Mouse (Mus musculus): Measurements from ENCODE around the gene Epn2.

Gene Epn2

DNA sequence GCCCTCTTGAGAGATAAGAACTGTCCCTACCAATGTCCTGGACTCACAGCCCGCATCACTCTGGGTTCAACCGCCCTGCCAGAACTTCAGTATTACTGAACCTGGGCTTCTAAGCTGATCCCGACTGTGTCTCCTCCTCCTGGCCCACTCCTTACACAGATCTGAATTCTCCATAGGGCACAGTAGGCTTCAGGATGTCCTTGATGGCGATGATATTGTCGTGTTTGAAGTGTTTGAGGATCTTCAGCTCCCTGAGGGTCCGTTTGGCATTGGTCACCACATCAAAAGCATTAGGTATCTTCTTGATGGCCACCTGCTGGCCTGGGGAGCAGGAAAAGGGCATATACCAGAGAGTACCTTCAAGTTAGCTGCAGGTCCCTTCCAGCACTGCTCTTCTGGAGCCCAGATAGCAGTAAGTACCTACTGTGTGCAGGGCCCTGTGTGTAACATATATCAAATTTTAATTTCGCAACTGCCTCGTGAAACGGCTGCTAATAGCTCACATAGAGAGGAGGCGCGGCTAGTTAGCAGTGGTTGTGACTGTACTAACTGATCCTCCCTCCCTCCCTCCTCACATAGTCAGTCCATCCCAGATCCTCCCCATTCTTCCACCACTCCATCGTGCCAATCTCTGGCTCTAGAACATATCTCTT is 86.6 kb downstream of the Epn2 start:
- in situ Hi-C loops (cut with MboI; ENCODE audit: low sequenced_read_pairs), result no loop called here

DNA sequence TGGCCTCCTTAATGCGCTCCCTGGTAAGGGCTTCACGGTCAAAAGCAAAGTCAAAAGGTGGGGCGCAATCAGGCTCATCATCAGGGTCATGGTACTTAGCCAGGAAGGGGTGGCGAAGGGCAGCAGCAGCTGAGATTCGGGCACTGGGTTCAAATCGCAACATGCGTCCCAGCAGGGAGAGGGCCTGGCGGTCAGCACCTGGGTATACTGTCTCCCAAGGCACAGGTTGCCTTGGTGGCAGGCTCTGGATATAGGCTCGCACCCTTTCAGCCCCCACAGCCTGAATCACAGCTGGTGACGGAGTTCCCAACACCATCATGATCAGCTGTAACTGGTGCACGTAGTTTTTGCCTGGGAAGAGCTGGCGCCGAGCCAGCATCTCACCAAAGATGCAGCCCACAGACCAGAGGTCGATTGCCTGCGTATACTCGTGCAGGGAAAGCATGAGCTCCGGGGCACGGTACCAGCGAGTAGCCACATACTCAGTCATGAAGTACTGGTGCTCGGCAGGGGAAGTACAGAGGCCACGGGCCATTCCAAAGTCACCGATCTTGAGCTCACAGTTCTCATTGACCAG is 88.5 kb downstream of the Epn2 start:
- in situ Hi-C loops (cut with MboI; ENCODE audit: low sequenced_read_pairs), result no loop called here

DNA sequence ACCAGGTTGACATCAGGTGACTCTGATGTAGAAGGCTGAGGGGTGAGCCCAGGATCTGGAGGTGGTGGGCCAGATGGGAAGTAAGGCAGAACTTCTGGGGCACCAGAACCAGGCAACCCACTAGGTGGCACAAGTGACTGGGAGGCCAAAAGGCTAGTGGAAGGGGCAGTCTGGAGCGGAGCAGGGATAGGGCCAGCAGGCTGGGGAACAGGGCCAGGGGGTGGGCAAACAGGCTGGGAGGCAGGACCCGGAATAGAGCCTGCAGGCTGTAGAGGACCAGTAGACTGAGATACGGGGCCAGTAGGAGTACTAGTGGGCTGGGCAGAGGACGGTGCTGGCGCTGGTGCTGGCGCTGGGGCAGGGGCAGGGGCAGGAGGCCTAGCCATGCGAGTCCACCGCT is 89.6 kb downstream of the Epn2 start:
- in situ Hi-C loops (cut with MboI; ENCODE audit: low sequenced_read_pairs), result no loop called here

DNA sequence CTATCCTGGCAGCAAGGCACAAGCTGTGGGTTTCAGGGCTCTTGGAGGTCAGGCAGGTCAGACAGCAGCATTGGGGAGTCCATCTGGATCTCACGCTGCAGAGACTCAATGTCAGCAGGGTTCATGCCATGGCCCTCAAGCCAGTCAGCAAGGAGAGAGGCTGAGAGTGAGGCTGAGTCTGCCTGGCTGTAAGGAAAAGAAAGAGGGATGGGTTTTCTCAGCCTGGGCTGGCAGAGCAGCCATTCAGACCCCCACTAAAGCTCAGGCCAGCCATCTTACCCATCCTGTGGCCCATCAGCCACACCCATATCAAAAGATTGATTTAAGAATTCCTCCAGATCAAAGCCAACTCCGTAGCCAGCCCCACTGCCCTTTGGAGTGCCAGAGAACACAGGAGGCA is 90.4 kb downstream of the Epn2 start:
- in situ Hi-C loops (cut with MboI; ENCODE audit: low sequenced_read_pairs), result no loop called here

DNA sequence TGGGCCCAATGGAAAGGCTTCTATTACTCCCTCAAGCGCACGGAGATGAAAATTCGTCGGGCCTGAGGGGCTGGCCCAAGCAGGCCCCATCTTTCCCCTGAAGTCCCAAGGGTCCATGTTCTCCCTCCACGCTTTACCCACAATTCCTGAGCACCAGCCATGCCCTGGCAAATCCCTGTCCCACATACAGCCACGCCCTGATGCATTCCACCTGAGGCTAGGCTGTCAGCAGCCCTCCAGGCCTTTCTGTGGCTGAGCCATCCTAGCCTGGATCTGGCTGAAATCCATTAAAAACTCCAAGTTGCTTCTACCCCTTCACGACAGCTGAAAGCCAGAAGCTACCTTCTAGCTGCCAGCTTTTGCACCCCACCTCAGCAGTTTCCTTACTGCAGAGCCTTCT is 91.6 kb downstream of the Epn2 start:
- in situ Hi-C loops (cut with MboI; ENCODE audit: low sequenced_read_pairs), result no loop called here

DNA sequence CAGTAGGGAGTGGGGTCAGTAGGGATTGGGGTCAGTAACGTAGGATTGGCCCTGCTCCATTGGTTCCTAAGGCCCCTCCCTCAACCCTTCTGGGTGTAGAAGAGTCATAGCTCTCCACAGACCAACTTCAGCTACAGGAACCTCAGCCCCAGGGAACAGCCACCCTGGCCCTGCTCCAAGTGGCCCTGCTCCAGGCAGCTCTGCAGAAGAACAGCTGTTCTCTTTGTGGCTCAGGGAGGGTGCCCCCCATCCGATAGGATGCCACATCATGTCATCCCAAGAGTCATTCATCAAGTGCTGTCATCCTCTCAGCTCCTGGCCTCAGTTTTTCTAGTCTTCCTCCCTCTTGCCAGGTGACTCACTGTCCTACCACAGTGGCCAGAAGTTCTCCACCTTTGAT is 92.1 kb downstream of the Epn2 start:
- in situ Hi-C loops (cut with MboI; ENCODE audit: low sequenced_read_pairs), result no loop called here

DNA sequence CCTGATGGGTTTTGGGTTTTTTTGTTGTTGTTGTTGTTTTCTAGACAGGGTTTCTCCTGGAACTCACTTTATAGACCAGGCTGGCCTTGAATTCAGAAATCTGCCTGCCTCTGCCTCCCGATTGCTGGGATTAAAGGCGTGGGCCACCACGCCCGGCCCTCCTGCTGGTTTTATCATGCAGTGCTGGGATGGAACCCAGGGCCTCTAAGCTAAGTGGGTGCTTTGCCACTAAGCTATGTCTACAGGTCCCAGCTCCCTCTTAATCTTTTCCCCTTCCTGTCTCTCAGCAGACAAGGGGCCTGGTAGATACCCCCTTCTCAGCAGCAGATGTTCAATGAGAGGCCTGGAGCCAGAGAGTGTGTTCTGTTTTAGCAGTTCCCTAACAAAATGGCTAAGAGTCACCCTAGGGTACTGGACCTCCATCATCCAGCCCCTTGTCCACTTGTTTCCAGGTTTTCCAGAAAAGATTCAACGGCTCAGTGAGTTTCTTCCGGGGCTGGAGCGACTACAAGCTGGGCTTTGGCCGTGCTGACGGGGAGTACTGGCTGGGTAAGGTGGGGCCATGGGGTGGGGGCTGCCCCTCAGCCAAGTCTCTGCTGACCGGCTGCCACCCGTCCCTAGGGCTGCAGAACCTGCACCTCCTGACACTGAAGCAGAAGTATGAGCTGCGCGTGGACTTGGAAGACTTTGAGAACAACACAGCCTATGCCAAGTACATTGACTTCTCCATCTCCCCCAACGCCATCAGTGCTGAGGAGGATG is 92.8 kb downstream of the Epn2 start:
- in situ Hi-C loops (cut with MboI; ENCODE audit: low sequenced_read_pairs), result no loop called here

DNA sequence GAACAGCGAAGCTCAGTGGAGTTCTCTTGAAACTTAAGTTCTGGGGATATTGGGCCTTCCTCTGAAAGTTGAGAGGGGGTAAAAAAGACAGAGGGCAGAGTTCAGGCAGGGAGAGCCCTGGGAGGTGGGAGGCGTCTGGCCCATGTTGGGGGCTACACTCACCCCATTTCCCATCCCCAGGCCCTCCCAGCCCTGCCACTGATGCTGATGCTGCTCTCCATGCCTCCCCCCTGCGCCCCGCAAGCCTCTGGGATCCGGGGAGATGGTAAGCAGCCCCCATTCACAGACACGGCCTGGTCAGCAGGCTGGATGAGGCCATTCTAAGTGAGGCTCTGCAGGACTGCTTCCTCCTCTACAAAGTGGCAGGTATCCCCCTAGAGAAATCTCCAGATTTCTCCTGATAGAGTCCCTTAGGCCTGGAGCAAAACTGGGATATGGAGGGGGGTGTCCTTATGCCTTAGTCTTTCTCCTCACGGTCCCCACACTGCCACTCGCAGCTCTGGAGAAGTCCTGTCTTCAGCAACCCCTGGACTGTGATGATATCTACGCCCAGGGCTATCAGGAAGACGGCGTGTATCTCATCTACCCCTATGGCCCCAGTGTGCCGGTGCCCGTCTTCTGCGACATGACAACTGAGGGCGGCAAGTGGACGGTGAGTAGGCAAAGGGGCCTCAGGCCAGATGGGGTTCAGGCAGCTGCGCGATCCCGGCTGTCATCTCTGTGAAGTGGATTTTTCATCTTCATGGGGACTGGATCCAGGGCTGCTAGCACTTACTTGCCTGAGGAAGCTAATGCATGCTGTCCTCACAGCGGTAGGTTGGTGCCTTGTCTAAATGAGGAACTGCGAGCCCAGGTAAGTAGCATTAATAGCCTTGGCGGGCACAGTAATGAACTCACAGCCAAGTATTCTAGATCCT is 93.7 kb downstream of the Epn2 start:
- in situ Hi-C loops (cut with MboI; ENCODE audit: low sequenced_read_pairs), result no loop called here

DNA sequence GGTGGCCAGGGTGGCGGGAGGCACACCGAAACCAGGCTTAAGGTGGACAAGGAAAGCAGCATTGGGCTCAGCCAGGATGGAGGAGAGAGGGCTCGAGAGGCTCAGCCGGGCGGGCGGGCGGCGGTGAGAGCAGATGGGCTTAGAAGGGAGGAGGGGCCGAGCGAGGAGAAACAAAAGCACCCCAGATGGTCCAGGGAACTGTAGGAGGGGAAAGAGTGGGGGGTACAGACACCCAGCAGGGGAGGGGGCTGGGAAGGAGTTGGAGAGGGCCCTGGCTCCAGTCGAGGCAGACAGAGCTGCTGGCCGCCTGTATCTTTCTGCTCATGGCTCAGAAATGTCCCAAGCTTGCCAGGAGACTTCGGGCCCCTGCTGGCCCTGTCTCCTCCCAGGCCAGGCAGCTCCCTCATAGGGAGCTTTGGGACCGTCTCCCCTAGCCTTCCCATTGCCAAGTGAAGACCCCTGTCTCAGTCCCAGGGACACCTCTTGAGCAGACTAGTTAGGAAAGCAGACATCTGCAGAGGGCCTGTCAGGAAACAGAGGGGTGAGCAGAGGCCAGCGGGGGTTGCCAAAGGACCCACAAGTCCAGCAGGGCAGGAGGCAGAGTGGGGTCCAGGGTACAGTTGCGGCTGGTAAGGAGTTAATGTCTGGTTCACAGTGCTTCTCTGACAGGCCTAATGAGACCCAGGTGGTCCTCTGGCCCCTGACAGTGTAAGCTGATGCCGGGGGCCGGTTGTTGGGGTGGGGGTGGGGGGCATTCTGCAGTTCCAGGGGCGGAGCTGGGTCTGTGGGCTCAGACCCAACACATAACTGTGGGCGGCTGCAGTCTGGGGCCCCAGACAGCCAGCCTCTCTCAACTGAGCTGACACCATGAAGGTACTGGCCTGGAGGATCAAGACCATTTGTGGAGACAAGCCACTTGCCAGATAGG is 94.6 kb downstream of the Epn2 start, which contains the start of gene Mfap4:
Gene Mfap4, plus strand, starts transcription at position 819 of the 928 bp plus-strand sequence.
- in situ Hi-C loops (cut with MboI; ENCODE audit: low sequenced_read_pairs), result no loop called here

DNA sequence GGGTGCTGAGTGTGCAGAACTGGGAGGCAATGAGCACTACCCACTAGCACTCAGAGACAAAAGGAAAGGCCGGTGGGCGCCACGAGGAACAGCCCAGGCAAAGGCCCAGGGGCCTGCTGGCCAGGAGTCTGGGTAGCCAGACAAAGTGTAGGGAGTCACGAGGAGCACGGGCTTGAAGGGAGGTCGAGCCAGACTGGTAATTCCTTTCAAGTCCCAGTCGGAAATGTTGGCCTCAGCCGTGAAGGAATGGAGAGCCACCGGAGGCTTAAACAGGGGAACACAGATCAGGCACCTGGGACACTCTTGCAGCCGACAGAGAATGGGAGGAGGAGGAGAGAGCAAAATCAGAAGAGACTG is 95.3 kb downstream of the Epn2 start:
- in situ Hi-C loops (cut with MboI; ENCODE audit: low sequenced_read_pairs), result no loop called here

DNA sequence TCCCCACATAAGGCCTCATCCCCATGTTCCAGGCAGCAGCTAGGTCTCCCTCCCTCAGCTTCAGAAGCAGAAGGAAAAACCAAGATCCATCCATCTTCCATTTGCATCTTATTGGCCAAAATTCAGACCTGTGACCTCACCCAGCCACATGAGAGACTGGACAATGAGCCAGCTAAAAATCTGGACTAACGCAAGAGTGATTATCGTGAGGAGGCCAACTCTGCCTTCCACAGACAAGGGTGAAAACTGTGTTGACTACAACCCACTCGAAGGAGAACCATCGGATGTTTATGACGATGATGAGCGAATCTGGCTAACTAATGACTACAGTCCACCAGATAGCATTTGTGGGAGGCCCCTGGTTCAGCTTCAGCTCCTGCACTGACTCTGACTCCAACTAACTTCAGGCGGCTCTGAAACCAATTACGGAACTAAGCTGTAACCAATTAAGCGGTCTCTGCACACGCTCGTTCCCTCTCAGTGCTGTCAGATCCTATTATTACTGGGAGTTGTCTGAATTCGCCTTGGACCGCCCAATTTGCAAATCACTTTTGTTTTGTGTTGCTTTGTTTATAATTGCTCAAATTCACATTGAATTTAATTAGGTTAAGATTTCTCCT is 96.2 kb downstream of the Epn2 start:
- in situ Hi-C loops (cut with MboI; ENCODE audit: low sequenced_read_pairs), result no loop called here

DNA sequence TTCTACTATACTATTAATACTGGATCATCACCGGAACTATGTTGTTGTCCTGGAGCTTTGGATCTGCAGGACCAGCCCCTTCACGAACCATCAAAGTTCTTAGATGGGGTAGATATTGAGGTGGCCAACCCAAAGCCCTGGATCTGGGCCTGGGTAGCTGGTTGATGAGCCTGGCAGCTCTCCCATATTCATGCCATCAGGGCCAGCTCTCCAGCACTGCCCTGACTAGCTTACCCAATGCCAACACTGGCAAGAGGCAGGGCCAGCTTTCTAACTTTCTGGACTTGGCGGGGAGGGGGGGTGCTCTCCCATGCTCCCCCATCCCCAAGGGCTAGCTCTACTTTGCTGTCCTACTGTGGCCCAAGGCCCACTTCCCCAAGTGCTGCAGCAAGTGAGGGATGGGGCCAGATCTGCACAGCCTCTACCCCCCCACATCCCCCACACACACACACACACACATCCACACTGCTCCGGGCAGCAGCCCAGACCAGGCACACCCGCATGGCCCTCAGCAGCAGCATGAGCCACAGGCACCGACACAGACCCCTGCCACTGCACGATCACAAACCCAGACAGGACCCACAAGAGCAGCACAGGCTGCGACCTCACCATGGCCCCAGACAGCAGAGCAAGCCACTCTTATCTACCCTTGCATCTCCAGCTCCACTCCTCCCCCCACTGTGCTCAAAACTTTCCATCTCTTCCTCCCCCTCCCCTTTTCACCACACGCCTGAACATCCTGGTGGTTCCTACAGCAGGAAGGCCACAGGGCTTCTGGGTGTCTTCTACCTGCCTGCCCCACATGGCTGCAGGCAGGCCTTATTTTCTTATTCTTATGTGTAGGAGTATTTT is 98.0 kb downstream of the Epn2 start:
- in situ Hi-C loops (cut with MboI; ENCODE audit: low sequenced_read_pairs), result no loop called here

DNA sequence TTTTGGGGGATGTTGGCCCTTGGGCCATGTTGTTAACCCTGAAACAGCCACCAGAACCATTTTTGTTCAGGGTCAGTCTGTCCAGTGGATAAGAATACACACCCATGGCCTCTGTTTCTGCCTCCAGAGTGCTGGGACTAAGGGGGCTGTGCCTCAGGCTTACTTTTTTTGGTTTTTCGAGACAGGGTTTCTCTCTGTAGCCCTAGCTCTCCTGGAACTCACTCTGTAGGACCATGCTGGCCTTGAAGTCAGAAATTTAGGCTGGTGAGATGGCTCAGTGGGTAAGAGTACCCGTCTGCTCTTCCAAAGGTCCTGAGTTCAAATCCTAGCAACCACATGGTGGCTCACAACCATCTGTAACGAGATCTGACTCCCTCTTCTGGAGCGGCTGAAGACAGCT is 100.7 kb downstream of the Epn2 start:
- in situ Hi-C loops (cut with MboI; ENCODE audit: low sequenced_read_pairs), result no loop called here

DNA sequence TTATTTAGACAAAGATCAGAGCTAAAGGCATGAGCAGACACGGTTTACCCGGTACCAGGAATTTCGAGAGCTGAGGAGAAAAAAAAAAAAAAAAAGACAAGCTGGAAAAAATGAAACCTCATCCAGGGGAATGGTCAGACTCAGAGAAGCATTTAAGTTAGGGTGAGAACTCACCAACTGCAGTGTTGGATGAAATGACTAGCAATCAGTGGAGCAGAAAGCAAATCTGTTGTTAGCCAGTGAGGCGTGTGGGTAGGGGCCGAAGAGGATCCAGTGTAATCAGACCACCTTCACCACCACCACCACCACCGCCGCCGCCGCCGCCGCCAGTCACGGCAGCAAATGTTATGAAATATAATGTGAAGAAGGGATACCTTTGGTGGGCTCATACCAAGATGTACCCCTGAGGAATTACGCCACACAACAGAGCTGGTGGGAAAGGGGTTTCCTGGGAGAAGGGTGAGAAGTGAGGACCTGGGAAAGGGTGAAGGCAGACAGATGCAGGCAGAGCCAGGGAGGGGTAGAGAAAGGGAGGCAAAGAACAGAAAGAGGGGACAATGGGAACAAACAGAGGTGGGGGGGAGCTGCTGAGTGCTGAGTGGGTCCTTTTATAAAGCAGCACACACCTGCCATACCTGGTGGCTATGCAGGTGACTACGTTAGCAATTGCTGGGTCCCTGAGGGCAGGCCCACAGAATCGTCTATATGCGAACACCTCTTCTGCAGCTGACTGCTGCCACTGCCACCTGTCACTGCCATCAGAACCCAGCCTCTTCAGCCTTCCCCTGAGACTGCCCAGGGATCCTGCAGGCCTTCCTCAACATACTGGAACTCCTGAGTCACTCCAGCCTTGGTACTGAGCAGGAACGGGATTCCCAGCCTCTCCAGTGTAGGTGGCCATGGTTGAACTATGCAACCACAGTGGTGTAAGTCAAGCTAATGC is 101.7 kb downstream of the Epn2 start:
- in situ Hi-C loops (cut with MboI; ENCODE audit: low sequenced_read_pairs), result no loop called here

DNA sequence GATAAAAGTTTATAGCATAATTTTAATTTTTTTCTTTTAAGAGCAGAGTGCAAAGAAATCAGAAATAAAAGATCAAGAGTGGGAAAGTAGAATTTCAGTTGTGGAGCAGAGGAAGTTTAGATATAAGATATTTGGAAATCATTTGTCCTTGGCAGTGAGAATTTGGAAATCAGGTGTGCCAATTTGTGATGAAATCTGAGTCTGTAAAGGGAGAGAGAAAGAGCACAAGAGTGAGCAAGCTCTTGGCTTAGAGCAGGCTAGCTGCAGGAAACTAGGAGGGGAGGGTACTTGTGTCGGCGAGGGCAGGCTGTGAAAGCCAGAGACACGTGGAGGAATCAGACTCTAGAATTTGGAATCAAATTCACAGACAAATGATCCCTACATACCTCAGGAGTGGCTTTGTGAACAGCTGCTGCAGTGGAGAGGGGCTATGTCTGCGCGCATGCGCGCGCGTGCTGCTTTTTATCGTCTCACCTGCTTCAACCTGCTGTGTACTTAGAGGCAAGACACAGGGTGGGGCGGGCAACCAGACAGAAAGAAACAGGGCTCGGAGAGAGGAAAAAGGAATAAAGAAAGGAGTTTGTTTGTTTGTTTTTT is 102.6 kb downstream of the Epn2 start:
- in situ Hi-C loops (cut with MboI; ENCODE audit: low sequenced_read_pairs), result no loop called here

DNA sequence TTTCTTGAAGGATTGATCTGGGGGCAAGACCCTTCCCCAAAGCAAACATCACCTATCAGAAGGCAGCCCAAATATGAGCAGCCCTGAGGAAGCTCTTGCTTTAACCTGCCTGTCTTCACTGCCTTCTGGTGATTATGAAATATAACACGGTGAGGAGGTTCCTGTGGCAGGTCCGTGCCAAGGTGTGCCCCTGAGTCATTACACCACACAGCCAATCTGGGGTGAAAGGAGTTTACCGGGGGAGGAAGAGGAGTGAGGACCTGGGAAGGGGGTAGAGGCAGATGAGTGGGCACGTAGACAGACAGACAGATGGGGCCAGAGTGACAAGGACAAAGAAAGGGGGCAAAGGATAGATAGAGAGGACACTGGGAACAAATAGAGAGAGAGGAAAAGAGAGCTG is 105.9 kb downstream of the Epn2 start:
- in situ Hi-C loops (cut with MboI; ENCODE audit: low sequenced_read_pairs), result no loop called here

DNA sequence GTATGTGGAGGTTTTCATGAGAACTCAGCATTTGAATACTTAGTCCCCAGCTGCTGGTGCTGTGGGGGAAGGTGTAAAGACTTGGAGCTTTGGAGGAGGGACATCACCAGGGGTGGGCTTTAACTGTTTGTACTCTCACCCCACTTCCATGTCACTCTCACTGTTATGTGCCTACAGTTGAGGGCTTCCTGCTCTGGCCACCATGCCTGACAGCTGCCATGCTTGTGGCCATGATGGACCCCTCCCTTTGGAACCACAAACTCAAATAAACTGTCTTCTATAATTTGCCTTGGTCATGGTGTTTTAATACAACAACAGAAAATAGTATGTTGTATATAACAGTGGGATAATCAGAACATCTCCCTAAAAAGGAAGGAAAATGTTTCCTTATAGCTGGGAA is 108.6 kb downstream of the Epn2 start:
- in situ Hi-C loops (cut with MboI; ENCODE audit: low sequenced_read_pairs), result no loop called here
